Mouse (Mus musculus) hindbrain, embryonic 14.5 days (tissue): ENCODE data around the gene Ccdc170. TPM values are rescaled to one million over a fixed set of nuclear protein-coding genes. Genes with fewer than 3 reads are reported as not detected.

Source experiments
- ATAC-seq: fragments of 200-750 bp; cut with Nextera tagmentation; 2 replicates; pipeline ENCODE4 v1.8.0; 2017; ENCODE audit warnings: moderate number of reproducible peaks, mild to moderate bottlenecking, moderate TSS enrichment, moderate library complexity; ENCODE audit not compliant: low FRiP score
- DNase-seq: peaks from one replicate; pipeline ENCODE4 v3.0.0-alpha.2; 2015; ENCODE audit warnings: low spot score
- H3K27ac ChIP-seq: fragments of 300-500 bp; sonication (generic); 2 replicates; pipeline ENCODE4 v1.5.1; 2014; ENCODE audit warnings: mild to moderate bottlenecking, moderate library complexity
- H3K27me3 ChIP-seq: fragments of 300-500 bp; sonication (generic); 2 replicates; pipeline ENCODE4 v1.6.1; 2014; ENCODE audit warnings: mild to moderate bottlenecking, low read length, mixed read lengths; ENCODE audit not compliant: control insufficient read depth, insufficient read depth
- H3K36me3 ChIP-seq: fragments of 300-500 bp; sonication (generic); replicated peaks from 2 replicates; pipeline ENCODE4 v1.6.1; 2014; ENCODE audit not compliant: control insufficient read depth, insufficient read depth
- H3K4me1 ChIP-seq: fragments of 300-500 bp; sonication (generic); replicated peaks from 2 replicates; pipeline ENCODE4 v1.6.1; 2014; ENCODE audit warnings: antibody characterized with exemption, low read length, mixed read lengths; ENCODE audit not compliant: control insufficient read depth, insufficient read depth
- H3K4me2 ChIP-seq: fragments of 300-500 bp; sonication (generic); replicated peaks from 2 replicates; pipeline ENCODE4 v1.6.1; 2014; ENCODE audit warnings: mild to moderate bottlenecking, moderate library complexity
- H3K4me3 ChIP-seq: fragments of 300-500 bp; sonication (generic); replicated peaks from 2 replicates; pipeline ENCODE4 v1.5.1; 2014; ENCODE audit warnings: mild to moderate bottlenecking, low read length
- H3K9ac ChIP-seq: fragments of 300-500 bp; sonication (generic); 2 replicates; pipeline ENCODE4 v1.6.1; 2014
- H3K9me3 ChIP-seq: fragments of 300-500 bp; sonication (generic); 2 replicates; pipeline ENCODE4 v1.6.1; 2016; ENCODE audit warnings: low read length; ENCODE audit not compliant: control insufficient read depth
- WGBS: fragments of 180-500 bp; shearing (Covaris S2); extraction: QIAGEN DNeasy Blood & Tissue Kit; methylation state at CpG from one replicate; pipeline ENCODE4 v1.1.7; 2014; 5-methylcytosine and 5-hydroxymethylcytosine counted together
- polyA plus RNA-seq: library from polyadenylated mRNA; unstranded; fragments of >200 nt; fragmentation: Nextera tagmentation; extraction: Ambion mirVana; gene quantifications from 2 replicates; pipeline ENCODE4 v1.2.1, GENCODE M21; 2014

The Ccdc170 gene
- polyA plus RNA-seq, 1 experiment from 2014 or later: 0.70 TPM

GRCm38 (mm10) chr10:4531933-4532332 lies 49.6 kb downstream of the Ccdc170 start:
- no peaks in the 10 kb centered on the region for H3K4me1 ChIP-seq
- H3K4me2 ChIP-seq: no peak overlapping the region
- H3K9me3 ChIP-seq: no peaks in the 10 kb centered on the region
- no peaks in the 10 kb centered on the region for H3K27me3 ChIP-seq
- H3K27ac ChIP-seq: no peak overlapping the region
- H3K4me3 ChIP-seq: no peak overlapping the region
- DNase-seq (no peak), ATAC-seq (no peak)
- H3K9ac ChIP-seq: no peak overlapping the region
- WGBS: 71% methylated on average over 6 of the region's 6 CpGs
- no peaks in the 10 kb centered on the region for H3K36me3 ChIP-seq

GRCm38 (mm10) chr10:4532731-4533130 lies 50.4 kb downstream of the Ccdc170 start:
- 68% methylated on average over 6 of the region's 6 CpGs for WGBS
- DNase-seq (no peak), ATAC-seq (no peak)
- Histone ChIP-seq H3K9ac (no peak overlapping the region), H3K9me3 (no peaks in the 10 kb centered on the region), H3K27me3 (no peaks in the 10 kb centered on the region), H3K4me3 (no peak overlapping the region), H3K4me1 (no peaks in the 10 kb centered on the region), H3K4me2 (no peak overlapping the region), H3K36me3 (no peaks in the 10 kb centered on the region), H3K27ac (no peak overlapping the region)

GRCm38 (mm10) chr10:4533873-4534272 lies 51.6 kb downstream of the Ccdc170 start:
- WGBS: 84% methylated on average over 11 of the region's 11 CpGs
- no peak for ATAC-seq
- no peak overlapping the region for H3K4me2 ChIP-seq
- H3K9me3 ChIP-seq: no peaks in the 10 kb centered on the region
- H3K9ac ChIP-seq: no peak overlapping the region
- H3K4me3 ChIP-seq: no peak overlapping the region
- no peaks in the 10 kb centered on the region for H3K36me3 ChIP-seq
- DNase-seq: no peak
- no peaks in the 10 kb centered on the region for H3K4me1 ChIP-seq
- H3K27me3 ChIP-seq: no peaks in the 10 kb centered on the region
- no peak overlapping the region for H3K27ac ChIP-seq

- H3K4me2 ChIP-seq: no peak overlapping the region
- no peaks in the 10 kb centered on the region for H3K27me3 ChIP-seq
- no peaks in the 10 kb centered on the region for H3K36me3 ChIP-seq
Observed at GRCm38 (mm10) chr10:4545550-4545949, 63.2 kb downstream of the Ccdc170 start.

GRCm38 (mm10) chr10:4553442-4554119 lies 71.3 kb downstream of the Ccdc170 start:
- Histone ChIP-seq H3K36me3 (no peaks in the 10 kb centered on the region), H3K9me3 (no peaks in the 10 kb centered on the region), H3K27ac (no peak overlapping the region), H3K9ac (no peak overlapping the region), H3K4me3 (no peak overlapping the region), H3K4me1 (peaks cover 4% of the 10 kb centered on the region; the same call in 1 of the 2 replicates), H3K4me2 (no peak overlapping the region), H3K27me3 (no peaks in the 10 kb centered on the region)
- DNase-seq (peak; percentile 45), ATAC-seq (peak; percentile 68; the same call in 1 of the 2 replicates)
- 51% methylated on average over 9 of the region's 9 CpGs for WGBS

More at GRCm38 (mm10) chr10:4545550-4545949, 63.2 kb downstream of the Ccdc170 start:
- no peak overlapping the region for H3K27ac ChIP-seq
- H3K9me3 ChIP-seq: peaks cover 4% of the 10 kb centered on the region
- no peak for DNase-seq
- H3K4me1 ChIP-seq: no peaks in the 10 kb centered on the region
- no peak overlapping the region for H3K4me3 ChIP-seq
- 92% methylated on average over 2 of the region's 2 CpGs for WGBS
- H3K9ac ChIP-seq: no peak overlapping the region
- no peak for ATAC-seq

- Histone ChIP-seq H3K4me2 (no peak overlapping the region), H3K9me3 (no peaks in the 10 kb centered on the region), H3K9ac (no peak overlapping the region), H3K4me3 (no peak overlapping the region), H3K27me3 (no peaks in the 10 kb centered on the region), H3K4me1 (peaks cover 4% of the 10 kb centered on the region; the same call in 1 of the 2 replicates), H3K36me3 (no peaks in the 10 kb centered on the region), H3K27ac (no peak overlapping the region)
- no peak for DNase-seq
- ATAC-seq: no peak
- WGBS: 89% methylated on average over 3 of the region's 3 CpGs
Observed at GRCm38 (mm10) chr10:4556842-4557377, 74.6 kb downstream of the Ccdc170 start.

- Histone ChIP-seq H3K4me3 (no peak overlapping the region), H3K27me3 (no peaks in the 10 kb centered on the region), H3K9ac (no peak overlapping the region), H3K27ac (no peak overlapping the region), H3K4me2 (no peak overlapping the region), H3K4me1 (no peaks in the 10 kb centered on the region), H3K9me3 (no peaks in the 10 kb centered on the region), H3K36me3 (no peaks in the 10 kb centered on the region)
- 35% methylated on average over 4 of the region's 4 CpGs for WGBS
- DNase-seq (no peak), ATAC-seq (no peak)
Observed at GRCm38 (mm10) chr10:4559132-4559531, 76.8 kb downstream of the Ccdc170 start.

- no peak for DNase-seq
- ATAC-seq: no peak
Observed at GRCm38 (mm10) chr10:4565148-4565547, 82.8 kb downstream of the Ccdc170 start.

GRCm38 (mm10) chr10:4570778-4571177 lies 88.5 kb downstream of the Ccdc170 start:
- DNase-seq (no peak), ATAC-seq (no peak)
- H3K9ac ChIP-seq: no peak overlapping the region
- H3K27ac ChIP-seq: no peak overlapping the region
- H3K4me1 ChIP-seq: no peaks in the 10 kb centered on the region
- H3K27me3 ChIP-seq: no peaks in the 10 kb centered on the region
- H3K4me2 ChIP-seq: no peak overlapping the region
- H3K36me3 ChIP-seq: no peaks in the 10 kb centered on the region
- WGBS: 93% methylated on average over 4 of the region's 4 CpGs
- no peak overlapping the region for H3K4me3 ChIP-seq
- no peaks in the 10 kb centered on the region for H3K9me3 ChIP-seq

More at GRCm38 (mm10) chr10:4565148-4565547, 82.8 kb downstream of the Ccdc170 start:
- no peak overlapping the region for H3K4me3 ChIP-seq
- no peaks in the 10 kb centered on the region for H3K36me3 ChIP-seq
- no peaks in the 10 kb centered on the region for H3K9me3 ChIP-seq
- WGBS: 100% methylated on average over 1 of the region's 1 CpGs
- no peak overlapping the region for H3K27ac ChIP-seq
- H3K4me2 ChIP-seq: no peak overlapping the region
- H3K27me3 ChIP-seq: no peaks in the 10 kb centered on the region
- H3K9ac ChIP-seq: no peak overlapping the region
- H3K4me1 ChIP-seq: no peaks in the 10 kb centered on the region
